Mouse (Mus musculus): Measurements from ENCODE around the gene Apba1. TPM values are rescaled to one million over a fixed set of nuclear protein-coding genes. Genes with fewer than 3 reads are reported as not detected.

Gene Apba1
- polyA plus RNA-seq, 1 experiment from 2014 or later: 0.52 TPM

DNA sequence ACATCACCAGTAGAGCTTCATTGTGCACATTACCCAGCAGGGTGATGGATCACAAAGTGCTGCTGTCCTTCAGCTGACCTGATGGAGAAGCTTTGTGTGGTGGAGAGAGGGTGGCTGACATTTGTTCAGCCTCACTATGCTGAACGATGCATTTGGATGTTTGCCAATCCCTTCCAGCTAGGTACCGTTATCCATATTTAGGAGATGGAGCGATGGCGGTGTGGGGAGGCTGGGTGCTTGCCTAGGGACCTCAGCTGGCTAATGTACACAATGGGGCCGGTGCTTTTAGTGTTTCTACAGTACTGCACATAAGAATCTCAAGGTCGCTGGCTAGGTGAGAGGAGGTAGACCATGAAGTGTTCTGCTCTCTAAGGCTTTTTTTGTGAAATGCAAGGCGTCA, 72.1 kb downstream of the Apba1 start:
- Histone ChIP-seq H3K27me3 (ENCODE audit: control insufficient read depth, insufficient read depth, low read length) (no peaks in the 10 kb centered on the region), H3K36me3 (replicated peaks; ENCODE audit: control insufficient read depth, insufficient read depth, low read depth, low read length) (no peaks in the 10 kb centered on the region), H3K4me1 (ENCODE audit: control insufficient read depth, insufficient read depth, low read length) (no peaks in the 10 kb centered on the region), H3K27ac (replicated peaks; ENCODE audit: low read depth, low read length) (no peak overlapping the region), H3K9ac (replicated peaks; ENCODE audit: low read length) (no peak overlapping the region), H3K4me3 (ENCODE audit: low read depth, low read length) (no peak overlapping the region), H3K4me2 (ENCODE audit: low read depth, low read length) (no peak overlapping the region), H3K9me3 (replicated peaks; ENCODE audit: control insufficient read depth, low read length) (no peaks in the 10 kb centered on the region)
- no peak for ATAC-seq (replicated peaks; ENCODE audit: insufficient number of reproducible peaks, low FRiP score, low TSS enrichment, low read depth)
- WGBS: 82% methylated on average over 7 of the region's 7 CpGs
- no peak for DNase-seq (ENCODE audit: low spot score)

GRCm38 (mm10) chr19:23833685-23834682, 75.3 kb downstream of the Apba1 start:
- Histone ChIP-seq H3K9me3 (replicated peaks; ENCODE audit: control insufficient read depth, low read length) (no peaks in the 10 kb centered on the region), H3K4me2 (ENCODE audit: low read depth, low read length) (no peak overlapping the region), H3K4me3 (ENCODE audit: low read depth, low read length) (no peak overlapping the region), H3K4me1 (ENCODE audit: control insufficient read depth, insufficient read depth, low read length) (no peaks in the 10 kb centered on the region), H3K27me3 (ENCODE audit: control insufficient read depth, insufficient read depth, low read length) (no peaks in the 10 kb centered on the region), H3K9ac (replicated peaks; ENCODE audit: low read length) (no peak overlapping the region), H3K36me3 (replicated peaks; ENCODE audit: control insufficient read depth, insufficient read depth, low read depth, low read length) (no peaks in the 10 kb centered on the region), H3K27ac (replicated peaks; ENCODE audit: low read depth, low read length) (no peak overlapping the region)
- DNase-seq (ENCODE audit: low spot score): no peak
- ATAC-seq (replicated peaks; ENCODE audit: insufficient number of reproducible peaks, low FRiP score, low TSS enrichment, low read depth): no peak
- WGBS: 59% methylated on average over 14 of the region's 14 CpGs

DNA sequence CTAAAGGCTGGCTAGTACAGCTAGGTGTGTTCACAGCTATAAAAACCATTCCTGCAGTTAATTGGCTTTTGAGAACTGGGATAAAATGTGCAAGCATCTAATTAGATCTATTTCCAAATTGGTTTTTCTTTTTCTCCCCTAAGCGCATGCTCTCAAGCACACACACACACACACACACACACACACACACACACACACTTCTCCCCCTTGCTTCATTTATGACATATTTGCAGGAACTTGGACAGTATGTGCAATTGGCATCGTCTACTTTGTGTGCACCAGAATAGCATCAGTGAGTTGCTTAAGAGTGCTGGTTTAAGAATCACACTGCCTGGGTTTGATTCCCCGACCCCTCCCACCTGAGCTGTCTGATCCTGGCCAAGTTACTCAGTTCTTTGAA, 76.0 kb downstream of the Apba1 start:
- no peaks in the 10 kb centered on the region for H3K27me3 ChIP-seq (ENCODE audit: control insufficient read depth, insufficient read depth, low read length)
- H3K9me3 ChIP-seq (replicated peaks; ENCODE audit: control insufficient read depth, low read length): no peaks in the 10 kb centered on the region
- 86% methylated on average over 3 of the region's 3 CpGs for WGBS
- no peak overlapping the region for H3K27ac ChIP-seq (replicated peaks; ENCODE audit: low read depth, low read length)
- no peaks in the 10 kb centered on the region for H3K4me1 ChIP-seq (ENCODE audit: control insufficient read depth, insufficient read depth, low read length)
- H3K4me3 ChIP-seq (ENCODE audit: low read depth, low read length): no peak overlapping the region
- H3K36me3 ChIP-seq (replicated peaks; ENCODE audit: control insufficient read depth, insufficient read depth, low read depth, low read length): no peaks in the 10 kb centered on the region
- no peak for DNase-seq (ENCODE audit: low spot score)
- ATAC-seq (replicated peaks; ENCODE audit: insufficient number of reproducible peaks, low FRiP score, low TSS enrichment, low read depth): no peak
- H3K4me2 ChIP-seq (ENCODE audit: low read depth, low read length): no peak overlapping the region
- no peak overlapping the region for H3K9ac ChIP-seq (replicated peaks; ENCODE audit: low read length)

GRCm38 (mm10) chr19:23855832-23856231, 97.1 kb downstream of the Apba1 start:
- no peaks in the 10 kb centered on the region for H3K9me3 ChIP-seq (replicated peaks; ENCODE audit: control insufficient read depth, low read length)
- ATAC-seq (replicated peaks; ENCODE audit: insufficient number of reproducible peaks, low FRiP score, low TSS enrichment, low read depth) (no peak), DNase-seq (ENCODE audit: low spot score) (no peak)
- whole genome bisulfite sequencing: 93% methylated on average over 7 of the region's 7 CpGs
- H3K36me3 ChIP-seq (replicated peaks; ENCODE audit: control insufficient read depth, insufficient read depth, low read depth, low read length): no peaks in the 10 kb centered on the region
- H3K4me2 ChIP-seq (ENCODE audit: low read depth, low read length): no peak overlapping the region
- no peak overlapping the region for H3K27ac ChIP-seq (replicated peaks; ENCODE audit: low read depth, low read length)
- no peaks in the 10 kb centered on the region for H3K4me1 ChIP-seq (ENCODE audit: control insufficient read depth, insufficient read depth, low read length)
- no peak overlapping the region for H3K4me3 ChIP-seq (ENCODE audit: low read depth, low read length)
- H3K27me3 ChIP-seq (ENCODE audit: control insufficient read depth, insufficient read depth, low read length): no peaks in the 10 kb centered on the region
- H3K9ac ChIP-seq (replicated peaks; ENCODE audit: low read length): no peak overlapping the region

DNA sequence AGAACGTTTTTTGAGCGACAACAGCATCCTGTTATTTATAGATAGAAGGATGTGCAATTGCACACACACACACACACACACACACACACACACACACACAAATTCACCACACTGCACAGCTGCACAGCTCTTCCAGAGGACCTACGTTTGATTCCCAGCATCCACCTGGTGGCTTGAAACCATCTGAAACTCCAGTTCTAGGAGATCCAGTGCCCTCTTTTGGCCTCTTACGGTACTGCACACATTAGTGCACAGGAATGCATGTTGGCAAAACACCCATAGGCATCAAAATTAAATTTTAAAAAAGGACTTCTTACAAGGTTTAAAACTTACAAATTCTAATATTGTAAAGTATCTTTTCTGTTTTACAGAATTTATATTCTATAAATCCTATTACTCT, 99.4 kb downstream of the Apba1 start:
- H3K9ac ChIP-seq (replicated peaks; ENCODE audit: low read length): no peak overlapping the region
- DNase-seq (ENCODE audit: low spot score) (no peak), ATAC-seq (replicated peaks; ENCODE audit: insufficient number of reproducible peaks, low FRiP score, low TSS enrichment, low read depth) (no peak)
- H3K4me1 ChIP-seq (ENCODE audit: control insufficient read depth, insufficient read depth, low read length): no peaks in the 10 kb centered on the region
- H3K4me2 ChIP-seq (ENCODE audit: low read depth, low read length): no peak overlapping the region
- H3K27me3 ChIP-seq (ENCODE audit: control insufficient read depth, insufficient read depth, low read length): no peaks in the 10 kb centered on the region
- no peak overlapping the region for H3K4me3 ChIP-seq (ENCODE audit: low read depth, low read length)
- H3K27ac ChIP-seq (replicated peaks; ENCODE audit: low read depth, low read length): no peak overlapping the region
- no peaks in the 10 kb centered on the region for H3K9me3 ChIP-seq (replicated peaks; ENCODE audit: control insufficient read depth, low read length)
- no peaks in the 10 kb centered on the region for H3K36me3 ChIP-seq (replicated peaks; ENCODE audit: control insufficient read depth, insufficient read depth, low read depth, low read length)
- WGBS: 95% methylated on average over 4 of the region's 4 CpGs

DNA sequence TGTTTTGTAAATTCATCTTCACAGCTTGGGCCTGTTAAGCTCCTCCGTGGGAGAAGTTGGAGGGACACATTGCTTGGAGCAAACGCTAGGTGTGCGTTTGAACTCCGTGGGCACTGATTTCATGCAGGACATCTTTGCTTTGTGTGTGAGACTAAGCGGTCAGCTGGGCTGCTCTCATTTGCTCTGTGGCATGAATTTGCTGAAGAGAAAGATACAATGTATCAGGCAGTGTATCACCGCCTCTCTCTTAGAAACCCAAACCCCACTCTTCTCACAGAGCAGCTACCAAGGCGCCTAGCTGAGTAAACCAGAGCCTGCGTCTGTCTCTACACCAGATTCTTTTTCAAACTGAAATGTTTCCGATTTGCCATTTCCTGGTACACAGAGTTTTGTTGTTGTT, 100.1 kb downstream of the Apba1 start:
- H3K36me3 ChIP-seq (replicated peaks; ENCODE audit: control insufficient read depth, insufficient read depth, low read depth, low read length): no peaks in the 10 kb centered on the region
- H3K4me2 ChIP-seq (ENCODE audit: low read depth, low read length): no peak overlapping the region

GRCm38 (mm10) chr19:23860151-23860820, 101.6 kb downstream of the Apba1 start:
- ATAC-seq (replicated peaks; ENCODE audit: insufficient number of reproducible peaks, low FRiP score, low TSS enrichment, low read depth): 0 out of 2 replicates have a peak, but pooled peaks have one; percentile 52
- no peaks in the 10 kb centered on the region for H3K36me3 ChIP-seq (replicated peaks; ENCODE audit: control insufficient read depth, insufficient read depth, low read depth, low read length)

More for the DNA sequence above, 100.1 kb downstream of the Apba1 start:
- Histone ChIP-seq H3K4me3 (ENCODE audit: low read depth, low read length) (no peak overlapping the region), H3K9ac (replicated peaks; ENCODE audit: low read length) (no peak overlapping the region), H3K9me3 (replicated peaks; ENCODE audit: control insufficient read depth, low read length) (no peaks in the 10 kb centered on the region), H3K4me1 (ENCODE audit: control insufficient read depth, insufficient read depth, low read length) (no peaks in the 10 kb centered on the region), H3K27ac (replicated peaks; ENCODE audit: low read depth, low read length) (no peak overlapping the region), H3K27me3 (ENCODE audit: control insufficient read depth, insufficient read depth, low read length) (no peaks in the 10 kb centered on the region)
- DNase-seq (ENCODE audit: low spot score) (no peak), ATAC-seq (replicated peaks; ENCODE audit: insufficient number of reproducible peaks, low FRiP score, low TSS enrichment, low read depth) (no peak)
- 91% methylated on average over 9 of the region's 9 CpGs for WGBS

GRCm38 (mm10) chr19:23862736-23863135, 104.0 kb downstream of the Apba1 start:
- no peak for ATAC-seq (replicated peaks; ENCODE audit: insufficient number of reproducible peaks, low FRiP score, low TSS enrichment, low read depth)
- no peaks in the 10 kb centered on the region for H3K4me1 ChIP-seq (ENCODE audit: control insufficient read depth, insufficient read depth, low read length)
- H3K9me3 ChIP-seq (replicated peaks; ENCODE audit: control insufficient read depth, low read length): no peaks in the 10 kb centered on the region
- H3K4me2 ChIP-seq (ENCODE audit: low read depth, low read length): no peak overlapping the region
- no peak overlapping the region for H3K27ac ChIP-seq (replicated peaks; ENCODE audit: low read depth, low read length)
- no peaks in the 10 kb centered on the region for H3K27me3 ChIP-seq (ENCODE audit: control insufficient read depth, insufficient read depth, low read length)
- no peak overlapping the region for H3K4me3 ChIP-seq (ENCODE audit: low read depth, low read length)
- peak; percentile 7 for DNase-seq (ENCODE audit: low spot score)
- 31% methylated on average over 4 of the region's 4 CpGs for WGBS
- no peak overlapping the region for H3K9ac ChIP-seq (replicated peaks; ENCODE audit: low read length)
- no peaks in the 10 kb centered on the region for H3K36me3 ChIP-seq (replicated peaks; ENCODE audit: control insufficient read depth, insufficient read depth, low read depth, low read length)

More at GRCm38 (mm10) chr19:23860151-23860820, 101.6 kb downstream of the Apba1 start:
- Histone ChIP-seq H3K4me3 (ENCODE audit: low read depth, low read length) (no peak overlapping the region), H3K27ac (replicated peaks; ENCODE audit: low read depth, low read length) (no peak overlapping the region), H3K9ac (replicated peaks; ENCODE audit: low read length) (no peak overlapping the region), H3K4me1 (ENCODE audit: control insufficient read depth, insufficient read depth, low read length) (no peaks in the 10 kb centered on the region), H3K9me3 (replicated peaks; ENCODE audit: control insufficient read depth, low read length) (no peaks in the 10 kb centered on the region), H3K4me2 (ENCODE audit: low read depth, low read length) (no peak overlapping the region), H3K27me3 (ENCODE audit: control insufficient read depth, insufficient read depth, low read length) (no peaks in the 10 kb centered on the region)
- WGBS: 34% methylated on average over 13 of the region's 13 CpGs
- peak; percentile 74 for DNase-seq (ENCODE audit: low spot score)
